Mouse (Mus musculus) right cerebral cortex, postnatal 10 days (tissue): ENCODE measurements at regions not wholly inside any gene's neighbourhood (a gene's known extent, or its start where the extent isn't known, plus 50 kb on each side); places are given as distances from the start of the nearest gene placed in this dataset.

ENCODE experiments used
- DNase-seq, 2 experiments: peaks; one replicate each; pipeline ENCODE4 v3.0.0; 2021; ENCODE audit warnings: low spot score in 2 of 2

DNA sequence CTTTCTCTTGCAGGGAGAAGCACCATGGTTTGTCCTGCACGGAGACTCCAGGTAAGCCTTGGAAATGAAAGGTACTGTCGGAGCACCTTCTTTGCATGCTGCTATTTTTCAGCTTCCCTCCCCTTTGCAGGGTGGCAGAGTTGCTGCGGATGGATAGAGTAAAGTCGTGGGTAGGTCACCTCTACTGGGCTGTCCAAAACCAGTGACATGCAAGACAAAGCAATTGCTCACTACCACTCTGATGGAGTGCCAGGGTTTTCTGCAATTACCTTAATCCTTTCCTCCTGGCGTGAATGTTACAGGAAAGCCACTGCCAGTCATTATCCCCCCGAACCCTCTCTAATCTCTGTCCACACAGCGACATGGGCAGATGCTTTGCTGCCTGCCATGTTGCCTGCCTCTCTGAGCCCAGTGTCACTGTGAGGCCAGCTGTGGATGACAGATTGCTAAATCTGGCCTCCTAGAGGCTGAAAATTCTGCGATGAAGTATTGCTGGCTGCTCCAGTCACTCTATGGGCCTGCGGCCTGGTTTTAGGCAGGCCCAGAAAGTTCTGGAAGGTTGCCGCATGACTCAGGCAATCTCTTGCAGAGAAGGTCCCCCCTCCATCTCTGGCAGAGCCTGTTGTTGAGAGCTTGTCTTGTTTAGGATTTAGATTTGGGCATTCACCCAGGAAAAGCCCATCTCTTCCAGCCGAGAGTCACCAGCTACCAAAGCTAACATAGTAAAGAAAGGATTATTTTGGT, 54.1 kb upstream of the Sod3 start:
- peak; percentile 52 to 60 for DNase-seq

- DNase-seq: no peak
These were observed 67.3 kb upstream of the Sod3 start for GRCm38 (mm10) chr5:52296303-52296702.

DNA sequence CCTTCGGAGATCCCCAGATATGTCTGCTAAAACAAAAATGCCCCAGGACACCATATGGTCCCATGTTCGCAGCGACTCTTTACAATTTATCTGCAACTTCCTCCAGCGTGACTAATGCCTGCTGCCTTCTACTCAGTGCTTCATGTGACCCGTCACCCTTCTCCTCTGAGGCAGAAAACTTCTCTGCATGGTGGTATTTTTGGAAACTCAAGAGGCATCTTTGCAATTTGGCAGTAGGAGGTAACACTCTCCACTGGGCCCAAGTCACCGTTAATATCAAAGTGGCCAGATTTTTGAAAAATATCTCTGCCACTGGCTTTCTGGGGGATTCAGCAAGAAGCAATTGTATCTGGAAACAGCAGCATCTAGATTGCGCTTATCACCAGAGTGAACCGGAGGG, 69.1 kb upstream of the Sod3 start:
- no peak for DNase-seq

GRCm38 (mm10) chr5:52288319-52288718, 75.3 kb upstream of the Sod3 start:
- DNase-seq: peak; percentile 30 to 44

- peak; percentile 56 to 84 for DNase-seq
These were observed 82.7 kb upstream of the Sod3 start for GRCm38 (mm10) chr5:52280871-52281270.

- DNase-seq: no peak
These were observed 85.5 kb upstream of the Sod3 start for GRCm38 (mm10) chr5:52278111-52278510.

GRCm38 (mm10) chr5:52263214-52263613, 72.9 kb upstream of the Dhx15 start:
- peak; percentile 57 to 82 for DNase-seq

- DNase-seq: no peak
These were observed 67.8 kb upstream of the Dhx15 start for GRCm38 (mm10) chr5:52258075-52258474.

DNA sequence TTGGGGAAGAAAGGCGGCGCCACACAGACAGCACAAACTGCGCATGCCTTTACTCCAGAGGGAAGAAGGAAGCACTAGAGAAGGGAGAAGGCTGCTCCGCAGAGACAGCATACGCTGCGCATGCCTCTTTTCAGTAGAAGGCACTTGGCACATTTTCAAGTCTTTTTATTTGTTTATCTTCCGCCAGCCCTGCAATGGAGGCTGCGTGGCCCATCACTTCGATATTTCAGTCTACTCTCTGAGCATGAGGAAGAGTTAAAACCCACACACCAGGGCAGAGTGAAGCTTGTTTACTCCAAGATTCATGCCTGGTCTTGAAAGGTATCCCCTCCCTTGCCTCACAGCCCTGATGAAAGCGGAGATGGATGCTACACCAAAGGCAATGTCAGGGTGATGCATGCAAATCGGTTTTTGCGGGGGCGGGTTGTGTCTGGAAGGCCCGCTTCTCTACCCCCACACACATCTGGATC, 64.3 kb upstream of the Dhx15 start:
- DNase-seq: no peak

GRCm38 (mm10) chr5:52249804-52250203, 59.5 kb upstream of the Dhx15 start:
- DNase-seq: no peak

DNA sequence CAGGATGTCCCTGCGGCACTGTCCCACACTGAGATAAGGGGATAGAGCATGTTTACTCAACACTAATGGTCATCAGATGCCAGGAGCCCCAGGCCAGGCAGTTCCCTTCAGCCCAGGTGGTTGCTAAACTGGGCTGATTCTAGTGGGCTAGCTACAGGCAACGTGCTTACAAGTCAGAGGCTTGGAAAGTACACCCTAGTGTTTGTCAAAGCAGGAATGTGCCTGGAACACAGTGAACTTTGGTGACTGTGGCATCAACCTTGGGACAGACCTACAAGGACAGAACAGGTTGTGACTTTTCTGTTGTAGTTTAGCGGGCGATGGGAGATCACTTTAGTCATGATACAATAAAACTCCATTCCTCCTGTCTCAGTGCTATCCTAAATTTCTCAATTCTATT, 53.6 kb upstream of the Dhx15 start:
- DNase-seq: no peak

GRCm38 (mm10) chr5:52242414-52242813, 52.1 kb upstream of the Dhx15 start:
- no peak for DNase-seq

DNA sequence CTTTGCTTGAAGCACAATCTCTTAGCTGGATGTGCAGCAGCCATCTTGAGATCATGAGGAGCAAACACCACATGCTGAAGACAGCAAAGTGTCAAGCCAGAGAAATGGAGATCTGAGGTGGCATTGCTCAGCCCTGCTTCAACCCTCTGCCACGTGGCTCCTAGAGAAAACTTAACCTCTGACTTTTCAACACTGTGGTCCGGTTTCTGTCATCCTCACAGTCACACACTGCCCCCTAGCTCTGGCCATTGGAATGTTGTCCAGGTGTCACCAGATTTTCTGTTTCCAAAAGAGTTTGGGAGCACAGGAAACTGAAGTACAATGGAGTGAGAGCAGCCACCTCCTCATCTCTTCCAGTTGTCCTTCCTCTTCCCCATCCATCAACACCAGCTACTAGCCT, 50.2 kb upstream of the Dhx15 start:
- no peak for DNase-seq
